Mouse (Mus musculus) testis, adult 2 months (tissue): ENCODE data around the gene Irak4. TPM values are rescaled to one million over a fixed set of nuclear protein-coding genes. Genes with fewer than 3 reads are reported as not detected.

ENCODE experiments used
- H3K27ac ChIP-seq: fragments of 200-500 bp; 2 replicates; pipeline ENCODE4 v1.5.1; 2012; ENCODE audit warnings: low read depth, low read length; ENCODE audit not compliant: control insufficient read depth, insufficient read depth
- H3K27me3 ChIP-seq: fragments of 200-500 bp; 2 replicates; pipeline ENCODE4 v1.6.1; 2012; ENCODE audit warnings: mild to moderate bottlenecking, low read length, moderate library complexity; ENCODE audit not compliant: control insufficient read depth, insufficient read depth
- H3K36me3 ChIP-seq: fragments of 200-500 bp; 2 replicates; pipeline ENCODE4 v1.6.1; 2012; ENCODE audit warnings: mild to moderate bottlenecking, low read length; ENCODE audit not compliant: control insufficient read depth, insufficient read depth
- H3K4me1 ChIP-seq: fragments of 200-500 bp; 2 replicates; pipeline ENCODE4 v1.6.1; 2012; ENCODE audit warnings: low read length; ENCODE audit not compliant: control insufficient read depth, insufficient read depth
- H3K4me3 ChIP-seq: fragments of 200-500 bp; 2 replicates; pipeline ENCODE4 v1.5.1; 2012; ENCODE audit warnings: low read depth, mild to moderate bottlenecking, low read length, moderate library complexity, mixed read lengths; ENCODE audit not compliant: control insufficient read depth
- CTCF ChIP-seq: fragments of 200-500 bp; IDR thresholded peaks from 2 replicates; pipeline ENCODE4 v1.5.1; 2012; ENCODE audit warnings: low read depth, mild to moderate bottlenecking, inconsistent platforms, low read length, moderate library complexity; ENCODE audit not compliant: control insufficient read depth, insufficient read depth, insufficient replicate concordance
- POLR2A ChIP-seq: fragments of 200-500 bp; IDR thresholded peaks from 2 replicates; pipeline ENCODE4 v1.6.1; 2012; ENCODE audit warnings: low read depth, mild to moderate bottlenecking, inconsistent platforms, low read length, moderate library complexity; ENCODE audit not compliant: control insufficient read depth
- polyA plus RNA-seq: library from polyadenylated mRNA; depleted of rRNA; stranded (reverse); fragments of >200 nt; gene quantifications from 2 replicates; pipeline ENCODE4 v1.2.3, GENCODE M21; 2012

The Irak4 gene
- polyA plus RNA-seq, 1 experiment, result 5.1 TPM

DNA sequence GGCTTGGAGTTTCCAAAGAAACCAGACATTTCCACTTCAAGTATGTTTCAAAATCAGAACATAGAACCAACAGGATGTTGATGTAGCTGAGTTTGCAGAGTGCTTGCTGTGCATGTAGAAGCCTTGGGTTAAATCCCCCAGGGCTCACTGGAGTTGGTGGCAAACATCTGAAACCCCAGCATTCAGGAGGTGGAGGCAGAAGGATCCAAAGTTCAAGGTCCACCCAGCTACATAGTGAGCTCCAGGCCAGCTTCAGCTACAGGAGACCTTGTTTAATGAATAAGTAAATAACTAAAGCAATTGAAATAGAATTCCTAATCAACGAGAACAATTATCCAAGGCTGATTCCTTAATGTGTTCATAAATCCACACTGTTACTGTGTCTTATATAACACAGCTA is 50.1 kb downstream of the Irak4 start:
- no peak overlapping the region for H3K4me3 ChIP-seq
- no peak overlapping the region for H3K27ac ChIP-seq
- no peaks in the 10 kb centered on the region for H3K27me3 ChIP-seq
- no peaks in the 10 kb centered on the region for H3K36me3 ChIP-seq
- no peak for TF ChIP-seq POLR2A
- no peak for TF ChIP-seq CTCF
- H3K4me1 ChIP-seq, result no peaks in the 10 kb centered on the region

DNA sequence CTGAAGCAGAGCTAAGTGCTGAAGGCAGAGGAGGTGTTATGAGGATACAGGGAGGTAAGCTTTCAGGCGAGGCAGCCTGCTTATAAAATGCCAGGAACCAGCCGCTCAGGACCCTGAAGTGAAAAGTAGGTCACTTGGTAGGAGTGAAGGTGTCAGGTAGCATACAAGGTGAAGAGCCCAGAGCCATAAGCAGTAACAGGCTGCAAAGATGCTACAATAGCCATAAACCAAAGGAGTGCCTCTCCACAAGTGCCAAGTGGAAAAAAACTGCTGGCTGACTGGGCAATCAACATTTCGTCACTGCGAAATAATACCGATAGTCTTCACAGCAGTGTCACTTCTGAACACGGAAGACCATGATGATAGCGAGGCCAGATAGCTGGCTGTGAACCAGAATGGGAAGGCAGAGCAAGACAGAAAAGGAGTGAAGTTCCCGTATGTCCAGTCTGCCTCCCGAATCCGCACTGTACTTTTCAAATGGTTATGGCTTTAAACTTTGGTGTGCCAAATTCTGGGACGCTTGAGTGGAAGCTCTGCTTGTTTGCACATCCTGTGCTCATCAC is 56.8 kb downstream of the Irak4 start:
- TF ChIP-seq POLR2A (no peak), CTCF (no peak)
- no peak overlapping the region for H3K4me3 ChIP-seq
- H3K36me3 ChIP-seq, result no peaks in the 10 kb centered on the region
- no peaks in the 10 kb centered on the region for H3K27me3 ChIP-seq
- peaks cover 9% of the 10 kb centered on the region for H3K4me1 ChIP-seq
- no peak overlapping the region for H3K27ac ChIP-seq

DNA sequence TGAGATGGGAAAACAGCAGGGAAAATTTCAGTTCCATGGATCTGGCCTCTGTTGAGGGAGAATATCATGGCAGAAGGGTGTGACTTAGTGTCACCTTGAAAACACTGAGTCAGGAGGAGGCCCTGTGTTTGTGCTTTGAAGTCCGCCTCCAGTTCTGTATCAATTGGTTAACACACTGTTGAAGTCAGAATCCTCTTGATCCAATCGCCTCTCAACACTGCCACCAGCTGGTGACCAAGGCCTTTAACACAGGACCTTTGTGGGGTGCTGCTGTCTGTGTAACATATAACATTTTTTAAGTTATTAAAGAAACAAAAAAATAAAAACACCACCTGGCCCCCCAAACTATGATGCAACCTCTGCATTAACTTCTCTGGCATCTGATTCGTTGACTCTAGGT is 57.9 kb downstream of the Irak4 start:
- TF ChIP-seq CTCF (no peak), POLR2A (no peak)
- Histone ChIP-seq H3K36me3 (no peaks in the 10 kb centered on the region), H3K27me3 (no peaks in the 10 kb centered on the region), H3K4me1 (peaks cover 9% of the 10 kb centered on the region), H3K27ac (no peak overlapping the region), H3K4me3 (no peak overlapping the region)

DNA sequence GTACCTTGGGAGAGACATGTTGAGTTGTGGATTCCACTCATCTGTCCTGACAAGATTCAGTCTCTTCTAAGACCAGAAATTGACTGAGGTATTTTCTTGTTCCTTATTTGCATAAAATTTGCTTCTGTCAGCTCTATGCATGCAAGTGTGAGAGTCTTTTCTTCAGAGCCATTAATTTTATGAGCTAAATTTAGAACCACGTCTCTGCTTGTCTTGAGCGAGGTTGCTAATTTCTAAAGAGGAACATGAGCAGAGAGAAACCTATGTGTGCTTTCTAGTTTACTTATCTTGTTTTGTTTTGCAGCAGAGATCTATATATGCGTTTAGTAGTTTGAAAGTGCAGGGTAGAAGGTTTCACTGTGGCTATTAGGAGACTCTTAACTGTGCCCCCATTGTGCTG is 59.0 kb downstream of the Irak4 start:
- Histone ChIP-seq H3K27ac (no peak overlapping the region), H3K4me1 (peaks cover 9% of the 10 kb centered on the region), H3K4me3 (no peak overlapping the region), H3K27me3 (no peaks in the 10 kb centered on the region), H3K36me3 (no peaks in the 10 kb centered on the region)
- TF ChIP-seq CTCF, result no peak
- no peak for TF ChIP-seq POLR2A

DNA sequence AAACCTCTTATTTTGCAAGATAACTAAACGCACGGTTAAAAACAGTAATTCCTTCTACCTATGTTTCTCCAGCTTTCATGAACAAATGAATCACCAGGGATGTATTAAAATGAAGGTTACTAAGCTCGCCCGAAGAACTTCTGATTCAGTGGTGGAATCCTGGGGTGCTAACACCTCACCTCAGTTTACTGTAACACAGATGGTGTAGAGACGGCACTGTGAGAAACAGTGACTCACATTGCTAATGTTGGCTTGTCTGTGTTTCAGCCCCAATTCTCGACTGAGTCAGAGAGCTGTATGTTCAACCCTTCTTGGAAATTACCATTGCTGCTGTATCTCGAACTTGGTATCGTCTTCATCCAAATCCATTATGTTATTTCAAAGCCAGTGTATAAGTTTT is 64.3 kb downstream of the Irak4 start:
- Histone ChIP-seq H3K36me3 (no peaks in the 10 kb centered on the region), H3K4me1 (no peaks in the 10 kb centered on the region), H3K27me3 (no peaks in the 10 kb centered on the region), H3K27ac (no peak overlapping the region), H3K4me3 (no peak overlapping the region)
- no peak for TF ChIP-seq POLR2A
- TF ChIP-seq CTCF, result no peak

DNA sequence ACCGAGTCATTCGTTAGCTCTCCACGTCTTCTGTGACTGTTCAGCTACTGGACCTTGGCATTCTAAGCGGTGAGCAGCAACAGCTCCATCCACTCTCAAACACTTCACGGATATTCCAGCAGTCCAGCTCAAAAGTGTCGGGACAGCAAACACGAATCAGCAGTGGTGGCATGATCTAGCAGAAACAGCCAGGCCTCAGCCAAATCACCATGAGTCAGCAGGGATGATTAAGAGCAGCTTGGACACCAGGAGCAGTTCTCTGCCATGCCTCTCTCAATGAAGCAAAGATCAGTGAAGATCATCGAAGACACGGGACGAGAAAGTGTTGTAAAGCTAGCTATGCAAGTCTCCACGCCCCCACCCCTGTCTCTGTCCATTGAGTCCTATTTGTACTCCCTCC is 72.6 kb downstream of the Irak4 start:
- no peaks in the 10 kb centered on the region for H3K36me3 ChIP-seq
- peak overlapping the region; percentile 91 for H3K27ac ChIP-seq
- TF ChIP-seq CTCF, result no peak
- TF ChIP-seq POLR2A, result no peak
- H3K4me3 ChIP-seq, result no peak overlapping the region
- no peaks in the 10 kb centered on the region for H3K4me1 ChIP-seq
- H3K27me3 ChIP-seq, result no peaks in the 10 kb centered on the region

DNA sequence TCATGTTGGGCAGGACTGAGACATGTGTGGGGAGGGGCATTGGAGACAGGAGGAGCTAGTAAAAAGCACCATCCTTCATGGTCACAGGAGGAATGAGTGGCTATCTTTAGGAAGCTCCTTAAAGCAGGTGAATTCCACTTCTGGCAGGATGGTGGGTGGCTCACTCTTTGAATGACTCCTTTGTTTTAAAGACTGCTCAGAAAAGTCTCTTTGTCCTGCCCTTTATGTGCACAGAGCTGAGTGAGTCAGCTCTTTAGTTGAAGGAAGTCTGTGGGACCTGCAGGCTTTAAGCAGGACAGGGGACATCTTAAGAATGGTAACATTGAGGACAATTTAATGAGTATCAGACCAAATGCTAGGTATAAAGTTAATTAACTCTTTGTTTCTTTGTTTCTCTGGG is 77.5 kb downstream of the Irak4 start:
- Histone ChIP-seq H3K4me1 (no peaks in the 10 kb centered on the region), H3K27ac (no peak overlapping the region), H3K36me3 (no peaks in the 10 kb centered on the region), H3K27me3 (no peaks in the 10 kb centered on the region), H3K4me3 (no peak overlapping the region)
- TF ChIP-seq CTCF (no peak), POLR2A (no peak)

DNA sequence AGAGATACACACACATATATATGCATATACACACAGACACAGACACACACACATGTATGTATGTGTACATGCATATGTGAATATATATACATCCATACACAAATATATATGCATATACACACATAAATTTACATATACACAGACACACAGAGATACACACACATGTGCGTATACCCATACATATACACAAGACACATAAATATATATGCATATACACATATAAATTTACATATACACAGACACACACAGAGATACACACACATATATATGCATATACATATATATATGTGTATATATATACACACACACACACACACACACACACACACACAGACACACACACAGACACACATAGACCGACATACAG is 85.0 kb downstream of the Irak4 start:
- TF ChIP-seq POLR2A, result no peak
- TF ChIP-seq CTCF, result no peak
- H3K4me3 ChIP-seq, result no peak overlapping the region; the same call in 1 of the 2 replicates
- peaks cover 2% of the 10 kb centered on the region; the same call in 1 of the 2 replicates for H3K27me3 ChIP-seq
- H3K36me3 ChIP-seq, result no peaks in the 10 kb centered on the region
- H3K4me1 ChIP-seq, result peaks cover 2% of the 10 kb centered on the region; the same call in 1 of the 2 replicates
- no peak overlapping the region for H3K27ac ChIP-seq
